Mouse (Mus musculus): Measurements from ENCODE around the gene Olfr749. TPM values are rescaled to one million over a fixed set of nuclear protein-coding genes. Genes with fewer than 3 reads are reported as not detected.

Olfr749 gene
- polyA plus RNA-seq, 1 experiment from 2014 or later, result not detected

GRCm38 (mm10) chr14:50707073-50707472 is 37.8 kb downstream of the Olfr749 start, which contains the start of gene Olfr748:
Olfr748 (plus strand) TSS chr14:50707373.
- H3K27me3 ChIP-seq, result no peaks in the 10 kb centered on the region
- H3K27ac ChIP-seq, result no peak within 1 kb of the TSS
- no peaks in the 10 kb centered on the region for H3K9me3 ChIP-seq
- no peaks in the 10 kb centered on the region for H3K4me1 ChIP-seq
- ATAC-seq (ENCODE audit: borderline replicate concordance, extremely low read depth, low FRiP score, low TSS enrichment), result no peak
- H3K36me3 ChIP-seq, result no peaks in the 10 kb centered on the region
- no peak within 1 kb of the TSS for H3K4me3 ChIP-seq
- H3K9ac ChIP-seq, result no peak within 1 kb of the TSS
- H3K4me2 ChIP-seq, result no peak within 1 kb of the TSS
- WGBS, result 63% methylated on average over 1 of the region's 1 CpGs

DNA sequence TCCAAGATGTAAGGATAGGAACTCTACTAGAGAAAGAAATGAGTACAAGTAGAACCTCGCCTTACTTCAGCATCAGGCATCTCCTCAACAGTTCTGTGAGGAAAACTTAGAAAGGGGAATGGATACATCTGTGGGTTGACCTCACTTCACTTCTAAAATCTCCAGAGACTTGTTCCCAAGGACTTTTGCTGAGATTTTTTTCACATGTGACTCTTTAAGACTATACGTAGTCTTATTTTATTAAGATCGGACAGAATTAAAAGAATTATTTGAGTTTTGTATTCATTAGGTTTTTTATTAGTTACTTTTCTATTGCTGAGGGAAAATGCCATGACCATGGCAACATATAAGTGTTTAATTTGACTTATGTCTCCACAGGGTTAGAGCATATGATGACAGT is 51.8 kb downstream of the Olfr749 start, which contains the start of gene Olfr747:
Gene Olfr747 (minus strand): TSS at position 101 of the 400 bp plus-strand sequence.
- no peak for ATAC-seq (ENCODE audit: borderline replicate concordance, extremely low read depth, low FRiP score, low TSS enrichment)
- Histone ChIP-seq H3K4me2 (no peak within 1 kb of the TSS), H3K4me3 (no peak within 1 kb of the TSS), H3K9ac (no peak within 1 kb of the TSS), H3K27ac (no peak within 1 kb of the TSS), H3K36me3 (no peaks in the 10 kb centered on the region), H3K4me1 (no peaks in the 10 kb centered on the region), H3K27me3 (no peaks in the 10 kb centered on the region), H3K9me3 (no peaks in the 10 kb centered on the region)
- 89% methylated on average over 3 of the region's 3 CpGs for WGBS

Other genes with a start within 250 kb of the Olfr749 start
- gene Olfr742, start 241.5 kb downstream of the Olfr749 start, polyA plus RNA-seq (2015; fragmentation: Nextera tagmentation; extraction: Ambion mirVana), result not detected in 2 replicates
- not detected in 2 replicates for gene Olfr743, start 223.3 kb downstream of the Olfr749 start, polyA plus RNA-seq (2015; fragmentation: Nextera tagmentation; extraction: Ambion mirVana)
- not detected in 2 replicates for gene Olfr744, start 130.2 kb downstream of the Olfr749 start, polyA plus RNA-seq (2015; fragmentation: Nextera tagmentation; extraction: Ambion mirVana)
- not detected in 2 replicates for gene Olfr745, start 105.7 kb downstream of the Olfr749 start, polyA plus RNA-seq (2015; fragmentation: Nextera tagmentation; extraction: Ambion mirVana)
- gene Olfr746, start 98.0 kb downstream of the Olfr749 start, polyA plus RNA-seq (2015; fragmentation: Nextera tagmentation; extraction: Ambion mirVana), result not detected in 2 replicates
- gene Olfr747, start 51.9 kb downstream of the Olfr749 start, polyA plus RNA-seq (2015; fragmentation: Nextera tagmentation; extraction: Ambion mirVana), result not detected in 2 replicates
- gene Olfr748, start 37.7 kb downstream of the Olfr749 start, polyA plus RNA-seq (2015; fragmentation: Nextera tagmentation; extraction: Ambion mirVana), result not detected in 2 replicates
- 69.0 and 74.1 TPM in 2 replicates for gene Ttc5, start 40.4 kb upstream of the Olfr749 start, polyA plus RNA-seq (2015; fragmentation: Nextera tagmentation; extraction: Ambion mirVana)
- not detected in 2 replicates for gene Ccnb1ip1, start 62.6 kb upstream of the Olfr749 start, polyA plus RNA-seq (2015; fragmentation: Nextera tagmentation; extraction: Ambion mirVana)
- 60.8 and 61.2 TPM in 2 replicates for gene Parp2, start 62.7 kb upstream of the Olfr749 start, polyA plus RNA-seq (2015; fragmentation: Nextera tagmentation; extraction: Ambion mirVana)
- 5.3 and 6.2 TPM in 2 replicates for gene Tep1, start 125.5 kb upstream of the Olfr749 start, polyA plus RNA-seq (2015; fragmentation: Nextera tagmentation; extraction: Ambion mirVana)
- gene Klhl33, start 152.4 kb upstream of the Olfr749 start, polyA plus RNA-seq (2015; fragmentation: Nextera tagmentation; extraction: Ambion mirVana), result 0.36 and 0.50 TPM in 2 replicates
- 174 and 176 TPM in 2 replicates for gene Osgep, start 179.8 kb upstream of the Olfr749 start, polyA plus RNA-seq (2015; fragmentation: Nextera tagmentation; extraction: Ambion mirVana)
- 222 and 228 TPM in 2 replicates for gene Apex1, start 179.9 kb upstream of the Olfr749 start, polyA plus RNA-seq (2015; fragmentation: Nextera tagmentation; extraction: Ambion mirVana)
- gene Pip4p1, start 185.8 kb upstream of the Olfr749 start, polyA plus RNA-seq (2015; fragmentation: Nextera tagmentation; extraction: Ambion mirVana), result 46.7 and 53.4 TPM in 2 replicates
- 68.1 and 69.5 TPM in 2 replicates for gene Pnp, start 186.0 kb upstream of the Olfr749 start, polyA plus RNA-seq (2015; fragmentation: Nextera tagmentation; extraction: Ambion mirVana)
- not detected in 2 replicates for gene Gm49342, start 199.4 kb upstream of the Olfr749 start, polyA plus RNA-seq (2015; fragmentation: Nextera tagmentation; extraction: Ambion mirVana)
- gene Pnp2, start 210.9 kb upstream of the Olfr749 start, polyA plus RNA-seq (2015; fragmentation: Nextera tagmentation; extraction: Ambion mirVana), result 0.38 and 0.76 TPM in 2 replicates

Measured in lung, embryonic 15.5 days (tissue).